Mouse (Mus musculus) embryonic facial prominence, embryonic 14.5 days (tissue): ENCODE measurements at regions not wholly inside any gene's neighbourhood (a gene's known extent, or its start where the extent isn't known, plus 50 kb on each side); places are given as distances from the start of the nearest gene placed in this dataset.
A peak's percentile ranks its signal among the peaks of the same experiment; 100 is the strongest.

Experiments
- ATAC-seq: fragments of 200-750 bp; cut with Nextera tagmentation; 2 replicates; pipeline ENCODE4 v1.8.0; 2017; ENCODE audit warnings: low read depth, moderate number of reproducible peaks, moderate TSS enrichment
- DNase-seq: peaks from one replicate; pipeline ENCODE4 v3.0.0-alpha.2; 2015; ENCODE audit warnings: low spot score
- H3K27ac ChIP-seq: fragments of 300-500 bp; sonication (generic); replicated peaks from 2 replicates; pipeline ENCODE4 v1.5.1; 2014; ENCODE audit warnings: low read depth, mild to moderate bottlenecking, low read length, moderate library complexity
- H3K27me3 ChIP-seq: fragments of 300-500 bp; sonication (generic); replicated peaks from 2 replicates; pipeline ENCODE4 v1.6.1; 2014; ENCODE audit warnings: low read length; ENCODE audit not compliant: control insufficient read depth, insufficient read depth
- H3K36me3 ChIP-seq: fragments of 300-500 bp; sonication (generic); 2 replicates; pipeline ENCODE4 v1.6.1; 2014; ENCODE audit warnings: low read length, mixed read lengths; ENCODE audit not compliant: control insufficient read depth, insufficient read depth
- H3K4me1 ChIP-seq: fragments of 300-500 bp; sonication (generic); 2 replicates; pipeline ENCODE4 v1.6.1; 2014; ENCODE audit warnings: antibody characterized with exemption, low read length; ENCODE audit not compliant: control insufficient read depth, insufficient read depth
- H3K4me2 ChIP-seq: fragments of 300-500 bp; sonication (generic); 2 replicates; pipeline ENCODE4 v1.6.1; 2014; ENCODE audit warnings: low read depth, mild to moderate bottlenecking, low read length, moderate library complexity, mixed read lengths
- H3K4me3 ChIP-seq: fragments of 300-500 bp; sonication (generic); 2 replicates; pipeline ENCODE4 v1.5.1; 2014; ENCODE audit warnings: low read depth, mild to moderate bottlenecking, low read length
- H3K9ac ChIP-seq: fragments of 300-500 bp; sonication (generic); 2 replicates; pipeline ENCODE4 v1.6.1; 2014; ENCODE audit warnings: low read depth, mild to moderate bottlenecking, low read length, moderate library complexity, mixed read lengths
- H3K9me3 ChIP-seq: fragments of 300-500 bp; sonication (generic); 2 replicates; pipeline ENCODE4 v1.6.1; 2016; ENCODE audit warnings: low read length; ENCODE audit not compliant: control insufficient read depth
- WGBS: fragments of 180-500 bp; shearing (Covaris S2); extraction: QIAGEN DNeasy Blood & Tissue Kit; methylation state at CpG from one replicate; pipeline ENCODE4 v1.1.7; 2014; 5-methylcytosine and 5-hydroxymethylcytosine counted together

GRCm38 (mm10) chr3:105241048-105241447, 174.4 kb downstream of the 4930564D02Rik start:
- DNase-seq (no peak), ATAC-seq (no peak)
- Histone ChIP-seq H3K4me2 (no peak overlapping the region), H3K4me1 (no peaks in the 10 kb centered on the region), H3K27me3 (no peaks in the 10 kb centered on the region), H3K4me3 (no peak overlapping the region), H3K9ac (no peak overlapping the region), H3K36me3 (no peaks in the 10 kb centered on the region), H3K27ac (no peak overlapping the region), H3K9me3 (no peaks in the 10 kb centered on the region)
- WGBS: 28% methylated on average over 3 of the region's 3 CpGs

GRCm38 (mm10) chr3:105257096-105257495, 190.5 kb downstream of the 4930564D02Rik start:
- H3K9me3 ChIP-seq: no peaks in the 10 kb centered on the region
- H3K4me3 ChIP-seq: no peak overlapping the region
- H3K27me3 ChIP-seq: no peaks in the 10 kb centered on the region
- H3K27ac ChIP-seq: no peak overlapping the region
- ATAC-seq: no peak
- no peaks in the 10 kb centered on the region for H3K36me3 ChIP-seq
- 74% methylated on average over 2 of the region's 2 CpGs for WGBS
- H3K9ac ChIP-seq: no peak overlapping the region
- H3K4me2 ChIP-seq: no peak overlapping the region
- H3K4me1 ChIP-seq: no peaks in the 10 kb centered on the region
- DNase-seq: no peak

GRCm38 (mm10) chr3:105275241-105275640, 176.9 kb upstream of the Kcnd3 start:
- H3K36me3 ChIP-seq: no peaks in the 10 kb centered on the region
- WGBS: 22% methylated on average over 4 of the region's 4 CpGs
- no peak overlapping the region for H3K27ac ChIP-seq
- no peaks in the 10 kb centered on the region for H3K27me3 ChIP-seq
- DNase-seq (peak; percentile 87), ATAC-seq (no peak)
- no peak overlapping the region for H3K9ac ChIP-seq
- H3K4me3 ChIP-seq: no peak overlapping the region
- H3K4me1 ChIP-seq: no peaks in the 10 kb centered on the region
- H3K4me2 ChIP-seq: no peak overlapping the region
- no peaks in the 10 kb centered on the region for H3K9me3 ChIP-seq

- H3K4me2 ChIP-seq: no peak overlapping the region
- ATAC-seq (no peak), DNase-seq (no peak)
- no peaks in the 10 kb centered on the region for H3K9me3 ChIP-seq
- H3K36me3 ChIP-seq: no peaks in the 10 kb centered on the region
- H3K4me1 ChIP-seq: no peaks in the 10 kb centered on the region
- no peak overlapping the region for H3K9ac ChIP-seq
- H3K27ac ChIP-seq: no peak overlapping the region
- H3K27me3 ChIP-seq: no peaks in the 10 kb centered on the region
- WGBS: 62% methylated on average over 5 of the region's 5 CpGs
- no peak overlapping the region for H3K4me3 ChIP-seq
Observed at GRCm38 (mm10) chr3:105280971-105281370, 171.2 kb upstream of the Kcnd3 start.

GRCm38 (mm10) chr3:105281686-105282085, 170.4 kb upstream of the Kcnd3 start:
- Histone ChIP-seq H3K4me3 (no peak overlapping the region), H3K4me1 (no peaks in the 10 kb centered on the region), H3K4me2 (no peak overlapping the region), H3K27me3 (no peaks in the 10 kb centered on the region), H3K9ac (no peak overlapping the region), H3K27ac (no peak overlapping the region), H3K9me3 (no peaks in the 10 kb centered on the region), H3K36me3 (no peaks in the 10 kb centered on the region)
- 87% methylated on average over 3 of the region's 3 CpGs for WGBS
- DNase-seq (no peak), ATAC-seq (no peak)

- 86% methylated on average over 3 of the region's 3 CpGs for WGBS
- Histone ChIP-seq H3K9ac (no peak overlapping the region), H3K4me2 (no peak overlapping the region), H3K9me3 (no peaks in the 10 kb centered on the region), H3K27me3 (no peaks in the 10 kb centered on the region), H3K4me3 (no peak overlapping the region), H3K36me3 (no peaks in the 10 kb centered on the region), H3K4me1 (no peaks in the 10 kb centered on the region), H3K27ac (no peak overlapping the region)
- DNase-seq (no peak), ATAC-seq (no peak)
Observed at GRCm38 (mm10) chr3:105298273-105298672, 153.9 kb upstream of the Kcnd3 start.

- H3K9ac ChIP-seq: no peak overlapping the region
- WGBS: 23% methylated on average over 7 of the region's 7 CpGs
- no peak overlapping the region for H3K4me2 ChIP-seq
- DNase-seq: no peak
- H3K36me3 ChIP-seq: no peaks in the 10 kb centered on the region
- H3K27ac ChIP-seq: no peak overlapping the region
- no peaks in the 10 kb centered on the region for H3K27me3 ChIP-seq
- no peak for ATAC-seq
- no peak overlapping the region for H3K4me3 ChIP-seq
- H3K4me1 ChIP-seq: no peaks in the 10 kb centered on the region
- H3K9me3 ChIP-seq: no peaks in the 10 kb centered on the region
Observed at GRCm38 (mm10) chr3:105300693-105301548, 151.2 kb upstream of the Kcnd3 start.

- Histone ChIP-seq H3K27me3 (no peaks in the 10 kb centered on the region), H3K27ac (no peak overlapping the region), H3K36me3 (no peaks in the 10 kb centered on the region), H3K4me2 (no peak overlapping the region), H3K4me1 (no peaks in the 10 kb centered on the region), H3K4me3 (no peak overlapping the region), H3K9me3 (no peaks in the 10 kb centered on the region), H3K9ac (no peak overlapping the region)
- ATAC-seq: no peak
- peak; percentile 57 for DNase-seq
- WGBS: 56% methylated on average over 2 of the region's 2 CpGs
Observed at GRCm38 (mm10) chr3:105307676-105308075, 144.5 kb upstream of the Kcnd3 start.

- Histone ChIP-seq H3K9me3 (no peaks in the 10 kb centered on the region), H3K4me3 (no peak overlapping the region), H3K4me2 (no peak overlapping the region), H3K4me1 (no peaks in the 10 kb centered on the region), H3K27me3 (no peaks in the 10 kb centered on the region), H3K9ac (no peak overlapping the region), H3K36me3 (no peaks in the 10 kb centered on the region), H3K27ac (no peak overlapping the region)
- ATAC-seq (no peak), DNase-seq (peak; percentile 50)
- WGBS: 65% methylated on average over 2 of the region's 2 CpGs
Observed at GRCm38 (mm10) chr3:105309020-105309419, 143.1 kb upstream of the Kcnd3 start.
